36 mouse cellular contexts compared by ENCODE assay signal in the genomic region with DNA sequence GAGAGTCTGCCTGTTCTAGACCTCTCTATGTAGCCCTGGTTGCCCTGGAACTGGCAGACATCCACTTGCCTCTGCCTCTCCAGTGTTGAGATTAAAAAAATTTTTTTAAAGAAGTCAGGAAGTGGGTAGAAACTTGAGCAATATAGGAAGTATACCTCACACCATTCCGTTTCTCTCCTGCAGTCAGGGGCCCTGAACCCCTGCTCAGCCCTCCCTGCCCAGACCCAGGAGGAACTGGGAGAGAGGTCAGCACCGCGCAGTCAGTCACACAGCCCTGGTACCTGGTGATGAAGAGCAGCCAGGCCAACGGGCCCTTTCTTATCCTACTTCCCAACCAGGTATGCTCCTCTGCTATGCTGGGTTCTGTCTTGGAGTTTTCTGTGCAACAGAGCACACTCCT. TPM values are rescaled to one million over a fixed set of nuclear protein-coding genes. Genes with fewer than 3 reads are reported as not detected.
DNase-seq lines count a peak whose midpoint lies in the region; ATAC-seq and TF ChIP-seq lines count a peak whose summit lies in the region.
"Had no signal": no experiment of that assay in that cellular context is flagged by ENCODE, and none has a peak within 500 bp of the region (broad histone marks: within the 10 kb centered on the region; RNA-seq: fewer than 3 reads in every experiment).

No protein-coding gene starts in this region.

- no peak for DNase-seq in liver
- DNase-seq in gastrocnemius, adult 8-10 months (ENCODE audit: low spot score in 2 of 2) = no peak
- no peak for DNase-seq in embryo, embryonic 11 days
- no peak for DNase-seq in hindbrain, postnatal 0 days (ENCODE audit: low spot score)
- DNase-seq: adrenal gland, postnatal 25 days; cerebellum, adult 2 months; cerebellum, postnatal 25 days; gastrocnemius, postnatal 36 days; kidney, adult 11 months; kidney, postnatal 25 days; lung, postnatal 4 days; thymus, postnatal 14 days had no signal

- TF ChIP-seq CTCF in hindbrain, postnatal 0 days (IDR thresholded peaks at IDR 0.05; ENCODE audit: low read depth) = no peak

- H3K27ac ChIP-seq in liver, embryonic 12.5 days = peak overlapping the region; percentile 33; the same call in 1 of the 2 replicates
- H3K27ac ChIP-seq in liver, embryonic 16.5 days (ENCODE audit: low read length) = peak overlapping the region; percentile 33; the same call in 1 of the 2 replicates
- no peak overlapping the region for H3K27ac ChIP-seq in hindbrain, postnatal 0 days
- H3K27ac ChIP-seq: embryonic facial prominence, embryonic 12.5 days; heart, embryonic 10.5 days; heart, embryonic 15.5 days; hindbrain, embryonic 12.5 days; limb, embryonic 12.5 days; liver, embryonic 14.5 days; midbrain, embryonic 10.5 days; neural tube, embryonic 13.5 days had no signal

- H3K27me3 ChIP-seq in liver, embryonic 12.5 days (replicated peaks) = 0 out of 2 replicates have a peak, but pooled peaks cover 8% of the 10 kb centered on the region
- H3K27me3 ChIP-seq in liver, embryonic 16.5 days (ENCODE audit: control insufficient read depth, insufficient read depth, low read depth, low read length) = no peaks in the 10 kb centered on the region
- H3K27me3 ChIP-seq in hindbrain, postnatal 0 days (ENCODE audit: insufficient read depth, low read length) = no peaks in the 10 kb centered on the region
- H3K27me3 ChIP-seq: embryonic facial prominence, embryonic 12.5 days; heart, embryonic 15.5 days; hindbrain, embryonic 12.5 days; neural tube, embryonic 13.5 days had no signal

- peaks cover 31% of the 10 kb centered on the region for H3K4me1 ChIP-seq in liver, embryonic 12.5 days
- H3K4me1 ChIP-seq in liver, embryonic 16.5 days (ENCODE audit: control insufficient read depth, low read depth, low read length) = peaks cover 17% of the 10 kb centered on the region
- no peaks in the 10 kb centered on the region for H3K4me1 ChIP-seq in hindbrain, postnatal 0 days (ENCODE audit: insufficient read depth, low read length)
- H3K4me1 ChIP-seq: embryonic facial prominence, embryonic 12.5 days; hindbrain, embryonic 12.5 days; limb, embryonic 12.5 days; neural tube, embryonic 13.5 days had no signal

- H3K4me2 ChIP-seq in liver, embryonic 12.5 days = no peak overlapping the region
- H3K4me2 ChIP-seq in liver, embryonic 16.5 days (ENCODE audit: low read depth, low read length) = no peak overlapping the region
- no peak overlapping the region for H3K4me2 ChIP-seq in hindbrain, postnatal 0 days (ENCODE audit: low read depth, low read length)
- H3K4me2 ChIP-seq: embryonic facial prominence, embryonic 12.5 days; heart, embryonic 15.5 days; hindbrain, embryonic 12.5 days; limb, embryonic 12.5 days; neural tube, embryonic 13.5 days had no signal

- no peaks in the 10 kb centered on the region for H3K36me3 ChIP-seq in liver, embryonic 12.5 days
- no peaks in the 10 kb centered on the region for H3K36me3 ChIP-seq in liver, embryonic 16.5 days (ENCODE audit: control insufficient read depth, insufficient read depth)
- no peaks in the 10 kb centered on the region for H3K36me3 ChIP-seq in hindbrain, postnatal 0 days (ENCODE audit: insufficient read depth, low read length)
- H3K36me3 ChIP-seq: embryonic facial prominence, embryonic 12.5 days; heart, embryonic 10.5 days; heart, embryonic 15.5 days; hindbrain, embryonic 12.5 days; limb, embryonic 12.5 days; midbrain, embryonic 10.5 days; neural tube, embryonic 13.5 days had no signal

- WGBS in liver, embryonic 12.5 days (ENCODE audit: insufficient replicate concordance) = 32% methylated on average over 4 of the region's 4 CpGs
- 38% methylated on average over 4 of the region's 4 CpGs for WGBS in liver, embryonic 16.5 days (ENCODE audit: insufficient replicate concordance)
- WGBS in hindbrain, postnatal 0 days = 86% methylated on average over 4 of the region's 4 CpGs

- no peak for ATAC-seq in liver, embryonic 12.5 days
- ATAC-seq in common myeloid progenitor, adult 5-6 weeks (replicated peaks; ENCODE audit: low read depth, poor library complexity, severe bottlenecking) = peak; percentile 52
- no peak for ATAC-seq in liver, embryonic 16.5 days (ENCODE audit: low read depth)
- ATAC-seq in monocyte, adult 5-6 weeks (replicated peaks; ENCODE audit: insufficient number of reproducible peaks, low FRiP score, low TSS enrichment, poor library complexity, severe bottlenecking) = peak; percentile 65; the same call in 1 of the 2 replicates
- no peak for ATAC-seq in hindbrain, postnatal 0 days
- ATAC-seq: forebrain, embryonic 14.5 days had no signal

- H3K9me3 ChIP-seq in liver, embryonic 12.5 days (replicated peaks) = 0 out of 2 replicates have a peak, but pooled peaks cover 2% of the 10 kb centered on the region
- H3K9me3 ChIP-seq in liver, embryonic 16.5 days (replicated peaks; ENCODE audit: control insufficient read depth, low read length) = no peaks in the 10 kb centered on the region; the same call in 1 of the 2 replicates
- no peaks in the 10 kb centered on the region for H3K9me3 ChIP-seq in hindbrain, postnatal 0 days (ENCODE audit: low read length)
- H3K9me3 ChIP-seq: embryonic facial prominence, embryonic 12.5 days; heart, embryonic 10.5 days; heart, embryonic 15.5 days; hindbrain, embryonic 12.5 days; midbrain, embryonic 10.5 days; neural tube, embryonic 13.5 days had no signal

- H3K4me3 ChIP-seq in liver, embryonic 12.5 days = no peak overlapping the region
- H3K4me3 ChIP-seq in liver, embryonic 16.5 days (ENCODE audit: low read depth, low read length) = peak overlapping the region; percentile 31
- H3K4me3 ChIP-seq in hindbrain, postnatal 0 days (ENCODE audit: low read length) = no peak overlapping the region
- H3K4me3 ChIP-seq: embryonic facial prominence, embryonic 12.5 days; heart, embryonic 10.5 days; heart, embryonic 15.5 days; hindbrain, embryonic 12.5 days; limb, embryonic 12.5 days; midbrain, embryonic 10.5 days; neural tube, embryonic 13.5 days had no signal

- H3K9ac ChIP-seq in liver, embryonic 12.5 days = no peak overlapping the region
- no peak overlapping the region for H3K9ac ChIP-seq in liver, embryonic 16.5 days (ENCODE audit: low read depth, low read length)
- no peak overlapping the region for H3K9ac ChIP-seq in hindbrain, postnatal 0 days (replicated peaks; ENCODE audit: low read length)
- H3K9ac ChIP-seq: embryonic facial prominence, embryonic 12.5 days; heart, embryonic 15.5 days; hindbrain, embryonic 12.5 days; limb, embryonic 12.5 days; liver, embryonic 14.5 days; neural tube, embryonic 13.5 days had no signal

RNA-seq across cellular contexts. Expression of gene Zdhhc19, which starts 54.0 kb away (rescaled TPM):
- not detected in 2 replicates for polyA plus RNA-seq in liver, embryonic 12.5 days (2016; fragmentation: Nextera tagmentation; extraction: Ambion mirVana)
- total RNA-seq in common myeloid progenitor, adult 5-6 weeks (2017) = not detected in 2 replicates
- not detected in 2 replicates for polyA plus RNA-seq in liver, embryonic 16.5 days (2015; fragmentation: Nextera tagmentation; extraction: Ambion mirVana)
- total RNA-seq in monocyte, adult 5-6 weeks (2017) = not detected in 3 replicates
- not detected for total RNA-seq in gastrocnemius, adult 8-10 months (2022)
- not detected in 2 replicates for total RNA-seq in hindbrain, postnatal 0 days (2014; rRNA removed)
- 0.33 and 0.52 TPM in 2 replicates for polyA plus RNA-seq in hindbrain, postnatal 0 days (2015; fragmentation: Nextera tagmentation; extraction: Ambion mirVana)
- total RNA-seq: adrenal gland, adult 18-20 months; adrenal gland, postnatal 25 days; gastrocnemius, adult 18-20 months; gastrocnemius, postnatal 36 days; heart, postnatal 25 days; layer of hippocampus, adult 18-20 months; layer of hippocampus, postnatal 10 days; left cerebral cortex, adult 18-20 months; left cerebral cortex, postnatal 25 days; midbrain, postnatal 0 days had no signal
- polyA plus RNA-seq: cerebellum, adult 2 months; embryonic facial prominence, embryonic 12.5 days; forebrain, embryonic 14.5 days; heart, embryonic 10.5 days; heart, embryonic 15.5 days; hindbrain, embryonic 12.5 days; kidney, embryonic 14.5 days; limb, embryonic 12.5 days; liver, embryonic 14.5 days; lung, embryonic 16.5 days; midbrain, embryonic 10.5 days; neural tube, embryonic 13.5 days; urinary bladder, adult 2 months had no signal

RNA-seq across cellular contexts. Expression of gene Tfrc, which starts 58.6 kb away (rescaled TPM):
- polyA plus RNA-seq in liver, embryonic 12.5 days (2016; fragmentation: Nextera tagmentation; extraction: Ambion mirVana) = 327 and 339 TPM in 2 replicates
- total RNA-seq in common myeloid progenitor, adult 5-6 weeks (2017) = 133 and 139 TPM in 2 replicates
- polyA plus RNA-seq in liver, embryonic 16.5 days (2015; fragmentation: Nextera tagmentation; extraction: Ambion mirVana) = 317 and 331 TPM in 2 replicates
- total RNA-seq in monocyte, adult 5-6 weeks (2017) = 24.5 to 52.2 TPM (median 43.5 TPM) in 3 replicates
- total RNA-seq in gastrocnemius, adult 8-10 months (2022) = 10 to 100 TPM; 46.2 to 82.1 (median 70.2) TPM
- 51.9 and 56.3 TPM in 2 replicates for total RNA-seq in hindbrain, postnatal 0 days (2014; rRNA removed)
- 38.3 and 40.0 TPM in 2 replicates for polyA plus RNA-seq in hindbrain, postnatal 0 days (2015; fragmentation: Nextera tagmentation; extraction: Ambion mirVana)

Comparison
In these comparisons a context has a peak if more than half of its experiments do, and no peak if none do; other contexts are left out.
1. ATAC-seq: peak in common myeloid progenitor, adult 5-6 weeks (single experiment) and monocyte, adult 5-6 weeks (single experiment); none in liver, embryonic 12.5 days (single experiment), liver, embryonic 16.5 days (single experiment) and hindbrain, postnatal 0 days (single experiment).